Mouse (Mus musculus) bone marrow macrophage, adult 2 months (primary cell): ENCODE measurements around the gene Papolb.

Experiments used
- CTCF ChIP-seq: IDR thresholded peaks from 2 replicates; pipeline ENCODE4 v1.5.1; 2012; ENCODE audit warnings: low read depth, mild to moderate bottlenecking, low read length, moderate library complexity
- POLR2A ChIP-seq: IDR thresholded peaks from 2 replicates; pipeline ENCODE4 v1.6.1; 2012; ENCODE audit warnings: mild to moderate bottlenecking, low read depth, low read length, borderline replicate concordance

DNA sequence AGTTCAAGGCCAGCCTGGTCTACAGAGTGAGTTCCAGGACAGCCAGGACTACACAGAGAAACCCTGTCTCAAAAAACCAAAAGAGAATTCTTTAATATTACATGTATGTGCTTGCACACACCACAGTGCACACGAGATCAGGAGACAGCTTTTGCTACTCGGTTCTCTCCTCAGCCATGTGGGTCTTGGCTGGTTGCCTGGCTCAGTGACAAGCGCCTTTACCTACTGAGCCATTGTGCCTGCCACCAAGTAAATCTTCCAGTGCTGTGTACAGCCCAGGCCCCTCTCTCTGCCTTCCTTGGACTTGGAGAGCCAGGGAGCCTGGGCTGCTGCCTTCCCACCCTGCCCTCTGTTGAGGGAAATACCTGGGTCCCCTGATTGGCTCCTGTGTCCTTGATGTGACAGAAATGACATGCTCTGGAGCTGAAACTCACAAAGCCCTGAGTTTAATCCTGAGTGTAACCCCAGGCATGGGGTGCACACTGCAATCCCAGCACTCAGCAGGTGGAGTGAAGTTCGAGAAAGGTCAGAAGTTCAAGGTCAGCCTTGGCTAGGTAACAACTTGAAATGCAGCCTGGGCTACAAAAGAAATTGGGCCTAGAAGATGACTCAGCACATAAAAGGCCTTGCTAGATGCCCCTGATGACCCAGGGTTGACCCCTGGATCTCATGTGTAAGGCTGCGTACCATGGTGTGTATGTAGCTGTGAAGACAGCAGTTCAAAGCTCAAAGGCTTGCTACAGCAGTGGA, 51.8 kb downstream of the Papolb start:
- TF ChIP-seq CTCF (no peak), POLR2A (no peak)
